Mouse (Mus musculus) C2C12 (cell line): ENCODE results near the gene Bicral. TPM values are rescaled to one million over a fixed set of nuclear protein-coding genes. Genes with fewer than 3 reads are reported as not detected.

ENCODE experiments used
- H3K27me3 ChIP-seq: one replicate; pipeline ENCODE4 v1.6.1; 2011; ENCODE audit not compliant: control insufficient read depth, insufficient read depth, insufficient read length
- H3K36me3 ChIP-seq: one replicate; pipeline ENCODE4 v1.6.1; 2011; ENCODE audit not compliant: control insufficient read depth, insufficient read depth
- H3K4me3 ChIP-seq: one replicate; pipeline ENCODE4 v1.5.1; 2011; ENCODE audit warnings: mild to moderate bottlenecking, control low read depth; ENCODE audit not compliant: poor library complexity, insufficient read depth, severe bottlenecking
- H3K79me2 ChIP-seq: one replicate; pipeline ENCODE4 v1.6.1; 2011; ENCODE audit not compliant: control insufficient read depth, insufficient read depth
- H3K79me3 ChIP-seq: one replicate; pipeline ENCODE4 v1.6.1; 2011; ENCODE audit warnings: low read depth, control low read depth
- H3ac ChIP-seq: one replicate; pipeline ENCODE3; 2011; ENCODE audit warnings: low read depth; ENCODE audit not compliant: control insufficient read depth, insufficient read length
- CEBPB ChIP-seq: IDR thresholded peaks from one replicate; pipeline ENCODE4 v1.6.1; 2011; ENCODE audit warnings: low read depth, mild to moderate bottlenecking, control low read depth, moderate library complexity
- CTCF ChIP-seq: IDR thresholded peaks from one replicate; pipeline ENCODE4 v1.5.1; 2011; ENCODE audit not compliant: control insufficient read depth, insufficient read depth, insufficient read length
- FOSL1 ChIP-seq: IDR thresholded peaks from one replicate; pipeline ENCODE4 v1.8.0; 2011; ENCODE audit warnings: mild to moderate bottlenecking, low read length; ENCODE audit not compliant: poor library complexity, insufficient read depth, severe bottlenecking
- MAX ChIP-seq: IDR thresholded peaks from one replicate; pipeline ENCODE4 v1.6.1; 2011; ENCODE audit warnings: mild to moderate bottlenecking, control low read depth
- MYOD1 ChIP-seq: IDR thresholded peaks from one replicate; pipeline ENCODE4 v1.6.1; 2011; ENCODE audit warnings: low read depth; ENCODE audit not compliant: control insufficient read depth, insufficient read length
- MYOG ChIP-seq: IDR thresholded peaks from one replicate; pipeline ENCODE4 v1.6.1; 2011; ENCODE audit not compliant: control insufficient read depth, insufficient read length; ENCODE audit errors: extremely low read depth
- USF1 ChIP-seq: IDR thresholded peaks from one replicate; pipeline ENCODE4 v1.6.1; 2011; ENCODE audit warnings: low read depth, mild to moderate bottlenecking, control low read depth, moderate library complexity
- polyA plus RNA-seq: library from polyadenylated mRNA; unstranded; fragments of >200 nt; fragmentation: generic; extraction: Trizol; gene quantifications from one replicate; pipeline ENCODE4 v1.2.1, GENCODE M21; 2012; ENCODE audit warnings: missing spikeins

Bicral gene
- polyA plus RNA-seq, 1 experiment = 3.9 TPM

GRCm38 (mm10) chr17:46776087-46776486 lies 82.2 kb downstream of the Bicral start:
- Histone ChIP-seq H3K27me3 (no peaks in the 10 kb centered on the region), H3K4me3 (no peak overlapping the region), H3K79me2 (peaks cover 35% of the 10 kb centered on the region), H3K79me3 (peaks cover 23% of the 10 kb centered on the region), H3K36me3 (peaks cover 71% of the 10 kb centered on the region), H3ac (no peak overlapping the region)
- no peak for TF ChIP-seq MYOG
- TF ChIP-seq CEBPB = no peak
- TF ChIP-seq USF1 = no peak
- TF ChIP-seq FOSL1 = no peak
- TF ChIP-seq CTCF = no peak
- no peak for TF ChIP-seq MAX
- no peak for TF ChIP-seq MYOD1

- H3K4me3 ChIP-seq = no peak overlapping the region
- TF ChIP-seq USF1 = no peak
- no peak for TF ChIP-seq MYOG
- TF ChIP-seq CTCF = no peak
- TF ChIP-seq FOSL1 = no peak
- TF ChIP-seq MYOD1 = no peak
- TF ChIP-seq CEBPB = no peak
- no peak for TF ChIP-seq MAX
- peaks cover 60% of the 10 kb centered on the region for H3K36me3 ChIP-seq
- peaks cover 14% of the 10 kb centered on the region for H3K79me3 ChIP-seq
- H3K27me3 ChIP-seq = no peaks in the 10 kb centered on the region
- H3K79me2 ChIP-seq = peaks cover 25% of the 10 kb centered on the region
- no peak overlapping the region for H3ac ChIP-seq
Observed at GRCm38 (mm10) chr17:46775070-46775469, 83.2 kb downstream of the Bicral start.

- Histone ChIP-seq H3K27me3 (no peaks in the 10 kb centered on the region), H3ac (no peak overlapping the region), H3K79me3 (peaks cover 6% of the 10 kb centered on the region), H3K79me2 (peaks cover 15% of the 10 kb centered on the region), H3K36me3 (peaks cover 51% of the 10 kb centered on the region), H3K4me3 (no peak overlapping the region)
- TF ChIP-seq MYOG = no peak
Observed at GRCm38 (mm10) chr17:46774131-46774472, 84.2 kb downstream of the Bicral start.

- Histone ChIP-seq H3K27me3 (no peaks in the 10 kb centered on the region), H3K36me3 (peaks cover 45% of the 10 kb centered on the region), H3K79me2 (peaks cover 9% of the 10 kb centered on the region), H3K4me3 (peak overlapping the region; percentile 81), H3K79me3 (peaks cover 2% of the 10 kb centered on the region), H3ac (peak overlapping the region; percentile 96)
- no peak for TF ChIP-seq MYOG
- TF ChIP-seq MAX = no peak
- no peak for TF ChIP-seq MYOD1
- TF ChIP-seq CEBPB = no peak
- no peak for TF ChIP-seq USF1
- no peak for TF ChIP-seq CTCF
Observed at GRCm38 (mm10) chr17:46773278-46774130, 84.8 kb downstream of the Bicral start.

- Histone ChIP-seq H3K79me3 (peaks cover 2% of the 10 kb centered on the region), H3K27me3 (no peaks in the 10 kb centered on the region), H3K79me2 (peaks cover under 1% of the 10 kb centered on the region), H3K4me3 (peak within 1 kb of the TSS; percentile 81), H3K36me3 (peaks cover 36% of the 10 kb centered on the region), H3ac (peak within 1 kb of the TSS; percentile 96)
- no peak for TF ChIP-seq MYOD1
- TF ChIP-seq USF1 = peak; percentile 49
- TF ChIP-seq MYOG = no peak
- peak; percentile 84 for TF ChIP-seq MAX
- no peak for TF ChIP-seq FOSL1
- TF ChIP-seq CTCF = no peak
- no peak for TF ChIP-seq CEBPB
Observed at GRCm38 (mm10) chr17:46772404-46773277, 85.6 kb downstream of the Bicral start, which contains the start of gene 2310039H08Rik. 2310039H08Rik (plus strand) TSS chr17:46772635.
